Mouse (Mus musculus) kidney, adult 2 months (tissue): ENCODE data around the gene Olfm1.

ENCODE experiments used
- CTCF ChIP-seq: fragments of 200-500 bp; conservative IDR thresholded peaks from 2 replicates; pipeline ENCODE4 v1.5.1; 2011; ENCODE audit warnings: low read depth, mild to moderate bottlenecking, control low read depth, low read length, moderate library complexity, mixed read lengths; ENCODE audit not compliant: insufficient read depth, insufficient read length
- POLR2A ChIP-seq: fragments of 200-500 bp; IDR thresholded peaks from one replicate; pipeline ENCODE4 v1.6.1; 2011; ENCODE audit warnings: low read depth, low read length, control low read depth

DNA sequence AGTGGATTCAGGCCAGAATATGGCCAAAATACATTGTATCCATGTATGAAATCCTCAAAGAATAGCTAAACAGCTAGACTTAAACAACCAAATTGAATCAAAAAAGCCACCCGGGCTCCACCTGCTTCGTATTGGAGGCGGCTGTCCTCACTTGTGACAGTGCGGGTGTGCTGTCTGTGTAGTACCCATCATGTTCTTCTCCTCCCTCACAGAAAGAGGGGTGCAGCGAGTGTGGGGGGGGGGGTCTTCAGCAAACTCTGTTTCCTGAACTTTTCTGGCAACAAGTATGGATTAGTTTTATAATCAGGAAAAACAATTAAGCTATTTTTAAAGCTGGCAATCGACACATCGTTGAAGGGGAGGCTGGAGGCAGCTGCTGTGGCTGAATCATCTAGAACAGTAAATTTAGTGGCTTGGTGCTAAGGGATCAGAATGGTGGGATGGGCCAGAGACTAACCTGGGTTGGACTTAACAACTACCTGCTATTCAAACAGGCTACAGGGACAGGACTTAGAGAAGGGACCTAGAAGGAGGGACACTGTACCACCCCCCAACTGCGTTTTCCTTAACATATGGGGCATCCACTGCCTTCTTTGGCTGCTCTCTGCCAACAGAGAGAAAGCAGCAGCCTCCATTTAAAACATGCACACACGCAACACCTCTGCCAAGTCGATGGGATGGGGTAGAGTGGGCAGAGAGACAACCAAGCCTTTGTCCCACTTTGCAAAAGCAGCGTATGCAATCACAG is 79.6 kb downstream of the Olfm1 start:
- no peak for TF ChIP-seq CTCF
- TF ChIP-seq POLR2A = no peak
